ENCODE assay signal across 11 mouse cellular contexts in genomic region chr3:88000816-88001595, GRCm38 (mm10). TPM values are rescaled to one million over a fixed set of nuclear protein-coding genes. Genes with fewer than 3 reads are reported as not detected.
DNase-seq lines count a peak whose midpoint lies in the region; ATAC-seq and TF ChIP-seq lines count a peak whose summit lies in the region.
"Had no signal": no experiment of that assay in that cellular context is flagged by ENCODE, and none has a peak within 500 bp of the region (broad histone marks: within the 10 kb centered on the region; RNA-seq: fewer than 3 reads in every experiment).

No protein-coding gene starts in this region.

- no peak overlapping the region for H3K27ac ChIP-seq in intestine, embryonic 15.5 days
- H3K27ac ChIP-seq in intestine, embryonic 16.5 days (ENCODE audit: low read length): no peak overlapping the region
- H3K27ac ChIP-seq in hindbrain, embryonic 11.5 days (ENCODE audit: low read depth, low read length): no peak overlapping the region
- H3K27ac ChIP-seq in midbrain, postnatal 0 days (ENCODE audit: low read depth, low read length): peak overlapping the region; percentile 65
- H3K27ac ChIP-seq: embryonic facial prominence, embryonic 12.5 days had no signal

- H3K9me3 ChIP-seq in intestine, embryonic 15.5 days: 0 out of 2 replicates have a peak, but pooled peaks cover 3% of the 10 kb centered on the region
- H3K9me3 ChIP-seq in intestine, embryonic 16.5 days (ENCODE audit: control insufficient read depth, low read length): 0 out of 2 replicates have a peak, but pooled peaks cover 3% of the 10 kb centered on the region
- no peaks in the 10 kb centered on the region for H3K9me3 ChIP-seq in hindbrain, embryonic 11.5 days (ENCODE audit: control insufficient read depth, low read length)
- no peaks in the 10 kb centered on the region for H3K9me3 ChIP-seq in midbrain, postnatal 0 days (ENCODE audit: low read length)
- H3K9me3 ChIP-seq: embryonic facial prominence, embryonic 12.5 days had no signal

- peak; percentile 74 to 79 for DNase-seq in adrenal gland, postnatal 36 days
- no peak for DNase-seq in hindbrain, embryonic 11.5 days (ENCODE audit: low spot score)
- peak; percentile 35 for DNase-seq in midbrain, postnatal 0 days (ENCODE audit: low spot score)
- DNase-seq in spleen, postnatal 14 days (ENCODE audit: low spot score in 2 of 2): no peak
- no peak for DNase-seq in retina, postnatal 1 day
- no peak for DNase-seq in layer of hippocampus, postnatal 25 days (ENCODE audit: extremely low spot score in 1 of 2, low spot score in 1 of 2)

- H3K9ac ChIP-seq in intestine, embryonic 15.5 days: no peak overlapping the region
- H3K9ac ChIP-seq in intestine, embryonic 16.5 days (ENCODE audit: low read depth, low read length): no peak overlapping the region
- no peak overlapping the region for H3K9ac ChIP-seq in hindbrain, embryonic 11.5 days (ENCODE audit: low read depth, low read length)
- no peak overlapping the region for H3K9ac ChIP-seq in midbrain, postnatal 0 days (replicated peaks; ENCODE audit: low read length, poor library complexity, severe bottlenecking)

- H3K4me2 ChIP-seq in intestine, embryonic 15.5 days (replicated peaks): no peak overlapping the region; the same call in 1 of the 2 replicates
- H3K4me2 ChIP-seq in intestine, embryonic 16.5 days (ENCODE audit: low read depth, low read length): no peak overlapping the region
- H3K4me2 ChIP-seq in hindbrain, embryonic 11.5 days (replicated peaks; ENCODE audit: low read depth, low read length): peak overlapping the region; percentile 87
- peak overlapping the region; percentile 92 for H3K4me2 ChIP-seq in midbrain, postnatal 0 days (ENCODE audit: low read depth, low read length, poor library complexity, severe bottlenecking)

- ATAC-seq in intestine, embryonic 15.5 days: no peak
- no peak for ATAC-seq in intestine, embryonic 16.5 days
- ATAC-seq in hindbrain, embryonic 11.5 days (ENCODE audit: low FRiP score): no peak
- ATAC-seq in midbrain, postnatal 0 days (ENCODE audit: low FRiP score): no peak

- H3K4me1 ChIP-seq in intestine, embryonic 15.5 days (replicated peaks): peaks cover 15% of the 10 kb centered on the region
- peaks cover 13% of the 10 kb centered on the region; the same call in 1 of the 2 replicates for H3K4me1 ChIP-seq in intestine, embryonic 16.5 days (ENCODE audit: control insufficient read depth, insufficient read depth, low read length)
- peaks cover 12% of the 10 kb centered on the region for H3K4me1 ChIP-seq in hindbrain, embryonic 11.5 days (replicated peaks; ENCODE audit: control insufficient read depth, insufficient read depth, low read length)
- H3K4me1 ChIP-seq in midbrain, postnatal 0 days (ENCODE audit: insufficient read depth, low read length): peaks cover 24% of the 10 kb centered on the region

- H3K27me3 ChIP-seq in intestine, embryonic 15.5 days (replicated peaks): peaks cover 88% of the 10 kb centered on the region
- H3K27me3 ChIP-seq in intestine, embryonic 16.5 days (replicated peaks; ENCODE audit: control insufficient read depth, insufficient read depth, low read length): peaks cover 81% of the 10 kb centered on the region
- H3K27me3 ChIP-seq in hindbrain, embryonic 11.5 days (ENCODE audit: control insufficient read depth, insufficient read depth, low read length): peaks cover 69% of the 10 kb centered on the region
- peaks cover 58% of the 10 kb centered on the region for H3K27me3 ChIP-seq in midbrain, postnatal 0 days (ENCODE audit: insufficient read depth, low read length)

- WGBS in intestine, embryonic 15.5 days: 17% methylated on average over 11 of the region's 11 CpGs
- WGBS in intestine, embryonic 16.5 days: 13% methylated on average over 11 of the region's 11 CpGs
- 12% methylated on average over 11 of the region's 11 CpGs for WGBS in hindbrain, embryonic 11.5 days
- WGBS in midbrain, postnatal 0 days: 17% methylated on average over 11 of the region's 11 CpGs

- TF ChIP-seq CTCF in midbrain, postnatal 0 days (IDR thresholded peaks at IDR 0.05): no peak

- H3K36me3 ChIP-seq in intestine, embryonic 15.5 days: no peaks in the 10 kb centered on the region
- H3K36me3 ChIP-seq in intestine, embryonic 16.5 days (ENCODE audit: control insufficient read depth, insufficient read depth, low read length): no peaks in the 10 kb centered on the region
- H3K36me3 ChIP-seq in hindbrain, embryonic 11.5 days (ENCODE audit: control insufficient read depth, insufficient read depth, low read length): no peaks in the 10 kb centered on the region
- H3K36me3 ChIP-seq in midbrain, postnatal 0 days (ENCODE audit: insufficient read depth, low read length): no peaks in the 10 kb centered on the region
- H3K36me3 ChIP-seq: embryonic facial prominence, embryonic 12.5 days had no signal

- peak overlapping the region; percentile 29; the same call in 1 of the 2 replicates for H3K4me3 ChIP-seq in intestine, embryonic 15.5 days (replicated peaks)
- no peak overlapping the region for H3K4me3 ChIP-seq in intestine, embryonic 16.5 days (ENCODE audit: low read length)
- 0 out of 2 replicates have a peak overlapping the region, but pooled peaks have one; percentile 38 for H3K4me3 ChIP-seq in hindbrain, embryonic 11.5 days (ENCODE audit: low read depth, low read length)
- peak overlapping the region; percentile 45 for H3K4me3 ChIP-seq in midbrain, postnatal 0 days (ENCODE audit: low read depth, low read length)

RNA-seq across cellular contexts. Expression of gene Bcan, which starts 1.0 kb away (rescaled TPM):
- 0.15 and 0.54 TPM in 2 replicates for polyA plus RNA-seq in intestine, embryonic 15.5 days (2015; fragmentation: Nextera tagmentation; extraction: Ambion mirVana)
- polyA plus RNA-seq in intestine, embryonic 16.5 days (2015; fragmentation: Nextera tagmentation; extraction: Ambion mirVana): 0.18 and 0.67 TPM in 2 replicates
- 10 to 100 TPM; 45.9 to 47.8 TPM for total RNA-seq in adrenal gland, postnatal 36 days (2021)
- polyA plus RNA-seq in hindbrain, embryonic 11.5 days (2014; fragmentation: Nextera tagmentation; extraction: Ambion mirVana): 0.21 and 0.82 TPM in 2 replicates
- 248 and 284 TPM in 2 replicates for total RNA-seq in midbrain, postnatal 0 days (2014; rRNA removed)
- polyA plus RNA-seq in midbrain, postnatal 0 days (2015; fragmentation: Nextera tagmentation; extraction: Ambion mirVana): 180 and 212 TPM in 2 replicates
- total RNA-seq in layer of hippocampus, postnatal 25 days (2021): 100 to 1,000 TPM; 329 to 388 TPM
- total RNA-seq: hematopoietic stem cell, adult 5-6 weeks; megakaryocyte-erythroid progenitor cell, adult 5-6 weeks had no signal

RNA-seq across cellular contexts. Expression of gene Hapln2, which starts 26.4 kb away (rescaled TPM):
- not detected in 2 replicates for polyA plus RNA-seq in intestine, embryonic 15.5 days (2015; fragmentation: Nextera tagmentation; extraction: Ambion mirVana)
- not detected in 2 replicates for polyA plus RNA-seq in intestine, embryonic 16.5 days (2015; fragmentation: Nextera tagmentation; extraction: Ambion mirVana)
- not detected for total RNA-seq in adrenal gland, postnatal 36 days (2021)
- not detected in 2 replicates for polyA plus RNA-seq in hindbrain, embryonic 11.5 days (2014; fragmentation: Nextera tagmentation; extraction: Ambion mirVana)
- 2.4 and 3.0 TPM in 2 replicates for total RNA-seq in midbrain, postnatal 0 days (2014; rRNA removed)
- 0.83 and 0.85 TPM in 2 replicates for polyA plus RNA-seq in midbrain, postnatal 0 days (2015; fragmentation: Nextera tagmentation; extraction: Ambion mirVana)
- total RNA-seq in layer of hippocampus, postnatal 25 days (2021): 10 to 100 TPM in 1 of 2 experiments, 1 to 10 TPM in 1; 7.3 to 12.0 TPM
- total RNA-seq: hematopoietic stem cell, adult 5-6 weeks; megakaryocyte-erythroid progenitor cell, adult 5-6 weeks had no signal

RNA-seq across cellular contexts. Expression of gene Nes, which starts 30.1 kb away (rescaled TPM):
- polyA plus RNA-seq in intestine, embryonic 15.5 days (2015; fragmentation: Nextera tagmentation; extraction: Ambion mirVana): 17.0 and 20.0 TPM in 2 replicates
- polyA plus RNA-seq in intestine, embryonic 16.5 days (2015; fragmentation: Nextera tagmentation; extraction: Ambion mirVana): 9.4 and 10.3 TPM in 2 replicates
- total RNA-seq in adrenal gland, postnatal 36 days (2021): 10 to 100 TPM in 1 of 2 experiments, 1 to 10 TPM in 1; 8.8 to 13.3 TPM
- 71.6 and 87.9 TPM in 2 replicates for polyA plus RNA-seq in hindbrain, embryonic 11.5 days (2014; fragmentation: Nextera tagmentation; extraction: Ambion mirVana)
- total RNA-seq in midbrain, postnatal 0 days (2014; rRNA removed): 22.4 and 37.1 TPM in 2 replicates
- polyA plus RNA-seq in midbrain, postnatal 0 days (2015; fragmentation: Nextera tagmentation; extraction: Ambion mirVana): 8.2 and 8.8 TPM in 2 replicates
- total RNA-seq in layer of hippocampus, postnatal 25 days (2021): 1 to 10 TPM; 4.6 to 5.5 TPM
- total RNA-seq: megakaryocyte-erythroid progenitor cell, adult 5-6 weeks had no signal

RNA-seq across cellular contexts. Expression of gene Gpatch4, which starts 41.9 kb away (rescaled TPM):
- 36.7 and 40.3 TPM in 2 replicates for polyA plus RNA-seq in intestine, embryonic 15.5 days (2015; fragmentation: Nextera tagmentation; extraction: Ambion mirVana)
- polyA plus RNA-seq in intestine, embryonic 16.5 days (2015; fragmentation: Nextera tagmentation; extraction: Ambion mirVana): 30.4 and 38.3 TPM in 2 replicates
- total RNA-seq in adrenal gland, postnatal 36 days (2021): 10 to 100 TPM; 12.9 to 20.4 TPM
- polyA plus RNA-seq in hindbrain, embryonic 11.5 days (2014; fragmentation: Nextera tagmentation; extraction: Ambion mirVana): 34.4 and 37.4 TPM in 2 replicates
- 7.8 and 18.5 TPM in 2 replicates for total RNA-seq in midbrain, postnatal 0 days (2014; rRNA removed)
- 32.3 and 35.7 TPM in 2 replicates for polyA plus RNA-seq in midbrain, postnatal 0 days (2015; fragmentation: Nextera tagmentation; extraction: Ambion mirVana)
- 10 to 100 TPM; 14.9 to 15.7 TPM for total RNA-seq in layer of hippocampus, postnatal 25 days (2021)

RNA-seq across cellular contexts. Expression of gene Crabp2, which starts 52.5 kb away (rescaled TPM):
- 7.0 and 8.2 TPM in 2 replicates for polyA plus RNA-seq in intestine, embryonic 15.5 days (2015; fragmentation: Nextera tagmentation; extraction: Ambion mirVana)
- polyA plus RNA-seq in intestine, embryonic 16.5 days (2015; fragmentation: Nextera tagmentation; extraction: Ambion mirVana): 3.8 TPM in 2 replicates
- under 1 TPM in 1 of 2 experiments, not detected in 1; 0.33 TPM for total RNA-seq in adrenal gland, postnatal 36 days (2021)
- polyA plus RNA-seq in hindbrain, embryonic 11.5 days (2014; fragmentation: Nextera tagmentation; extraction: Ambion mirVana): 738 and 794 TPM in 2 replicates
- 19.2 and 27.1 TPM in 2 replicates for total RNA-seq in midbrain, postnatal 0 days (2014; rRNA removed)
- polyA plus RNA-seq in midbrain, postnatal 0 days (2015; fragmentation: Nextera tagmentation; extraction: Ambion mirVana): 49.0 and 50.8 TPM in 2 replicates
- total RNA-seq in layer of hippocampus, postnatal 25 days (2021): 1 to 10 TPM; 2.2 to 2.3 TPM
- total RNA-seq: hematopoietic stem cell, adult 5-6 weeks had no signal

Comparison
In these comparisons a context has a peak if more than half of its experiments do, and no peak if none do; other contexts are left out.
1. H3K4me2 ChIP-seq: peak in hindbrain, embryonic 11.5 days (single experiment) and midbrain, postnatal 0 days (single experiment); none in intestine, embryonic 15.5 days (single experiment) and intestine, embryonic 16.5 days (single experiment).
2. DNase-seq: peak in adrenal gland, postnatal 36 days (2 of 2) and midbrain, postnatal 0 days (single experiment); none in hindbrain, embryonic 11.5 days (single experiment), spleen, postnatal 14 days (0 of 2), retina, postnatal 1 day (single experiment) and layer of hippocampus, postnatal 25 days (0 of 2).
3. RNA of gene Bcan, which starts 1.0 kb away (polyA plus RNA-seq): 180 to 212 TPM in midbrain, postnatal 0 days; 0.21 to 0.82 TPM in hindbrain, embryonic 11.5 days, 0.15 to 0.54 TPM in intestine, embryonic 15.5 days and 0.18 to 0.67 TPM in intestine, embryonic 16.5 days; every median in the first group is over 10 times any median in the second.